Mouse (Mus musculus): ENCODE results near the gene Ccnk. TPM values are rescaled to one million over a fixed set of nuclear protein-coding genes. Genes with fewer than 3 reads are reported as not detected.

Gene Ccnk
- polyA plus RNA-seq, 1 experiment from 2014 or later: 2.2 TPM

DNA sequence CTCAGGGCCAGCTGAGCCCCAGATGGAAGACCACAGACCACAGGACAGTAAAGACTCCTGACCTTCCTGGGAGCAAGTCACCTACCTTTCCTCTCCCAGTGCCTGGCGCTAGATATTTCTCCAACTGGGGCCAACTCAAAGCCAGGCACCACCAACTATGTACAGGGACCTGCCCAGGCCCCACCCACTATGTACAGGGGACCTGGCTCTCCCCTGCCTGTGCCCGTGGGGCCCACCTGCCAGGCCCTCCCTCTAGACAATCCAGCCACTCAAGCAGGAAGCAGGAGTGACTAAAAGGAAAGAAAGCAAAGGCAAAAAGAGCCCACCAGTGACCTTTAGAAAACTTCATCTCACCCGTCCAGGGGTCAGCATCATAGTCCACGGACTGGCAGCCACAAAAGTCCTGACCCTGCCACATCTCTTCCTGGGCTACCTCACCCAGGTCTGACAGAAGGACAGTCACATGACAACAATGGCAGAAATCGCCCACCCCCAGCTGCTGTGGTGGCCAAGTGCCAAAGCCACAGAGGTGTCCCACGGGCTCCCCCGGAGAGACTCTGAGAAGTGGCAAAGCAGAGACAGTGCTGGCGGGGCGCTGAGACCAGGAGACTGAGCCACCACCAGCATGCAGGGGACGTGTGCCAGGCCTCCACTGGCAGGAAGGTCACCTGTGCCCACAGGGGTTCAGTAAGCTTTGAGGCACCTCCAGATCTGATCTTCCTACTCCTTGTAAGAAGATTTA is 67.6 kb downstream of the Ccnk start:
- H3K27ac ChIP-seq (ENCODE audit: low read depth, low read length): no peak overlapping the region
- no peak overlapping the region for H3K4me2 ChIP-seq (ENCODE audit: low read length)
- no peak overlapping the region for H3K9ac ChIP-seq (ENCODE audit: low read depth, low read length)
- no peaks in the 10 kb centered on the region for H3K36me3 ChIP-seq (ENCODE audit: control insufficient read depth, insufficient read depth, low read length)
- H3K27me3 ChIP-seq (replicated peaks; ENCODE audit: control insufficient read depth, insufficient read depth, low read length): no peaks in the 10 kb centered on the region
- ATAC-seq: no peak
- H3K4me3 ChIP-seq (ENCODE audit: low read length): no peak overlapping the region
- H3K9me3 ChIP-seq (ENCODE audit: control insufficient read depth, low read length): no peaks in the 10 kb centered on the region
- H3K4me1 ChIP-seq (ENCODE audit: control insufficient read depth, insufficient read depth, low read depth, low read length): peaks cover 38% of the 10 kb centered on the region
- WGBS: 68% methylated on average over 10 of the region's 10 CpGs

DNA sequence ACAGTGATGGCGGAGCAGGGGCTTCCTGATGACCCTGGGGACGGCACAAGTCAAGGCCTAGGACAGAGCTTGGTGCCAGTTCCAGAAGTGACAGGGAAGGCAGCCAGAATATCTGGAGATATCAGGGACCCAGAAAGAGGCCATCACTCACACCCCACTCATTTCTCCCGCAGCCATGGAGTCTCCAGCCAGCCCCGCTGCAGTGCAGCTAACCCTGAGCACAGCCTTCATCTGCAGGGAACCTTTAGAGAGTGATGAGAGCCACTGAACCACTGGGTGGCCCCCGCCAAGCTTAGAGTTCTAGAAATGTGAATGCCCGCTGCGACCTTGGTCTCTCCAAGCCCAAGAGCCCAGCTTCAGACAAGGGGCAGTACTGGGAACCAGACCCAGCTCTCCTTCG is 69.6 kb downstream of the Ccnk start:
- no peak for ATAC-seq
- H3K27me3 ChIP-seq (replicated peaks; ENCODE audit: control insufficient read depth, insufficient read depth, low read length): no peaks in the 10 kb centered on the region

DNA sequence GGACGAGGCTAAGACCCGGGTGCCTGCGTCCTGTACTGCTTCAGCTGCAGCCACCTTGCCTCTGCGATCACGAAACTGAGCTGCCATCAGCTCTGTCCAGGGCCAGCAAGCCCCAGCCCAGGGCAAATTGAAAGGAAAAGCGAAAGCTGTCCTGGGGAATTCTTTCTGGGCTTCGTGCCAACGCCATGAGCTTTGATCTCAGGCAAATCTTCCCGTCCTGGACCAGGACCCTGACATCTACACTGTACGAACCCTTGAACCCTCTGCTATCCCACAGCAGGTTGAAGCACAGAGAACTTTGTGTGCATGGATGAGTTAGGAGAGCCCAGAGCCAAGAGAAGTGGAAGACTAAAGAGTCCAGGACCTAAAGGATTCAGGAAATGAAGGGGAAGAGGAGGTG is 70.1 kb downstream of the Ccnk start:
- ATAC-seq: no peak
- Histone ChIP-seq H3K4me3 (ENCODE audit: low read length) (no peak overlapping the region), H3K9me3 (ENCODE audit: control insufficient read depth, low read length) (no peaks in the 10 kb centered on the region), H3K4me1 (ENCODE audit: control insufficient read depth, insufficient read depth, low read depth, low read length) (peaks cover 31% of the 10 kb centered on the region), H3K9ac (ENCODE audit: low read depth, low read length) (no peak overlapping the region), H3K36me3 (ENCODE audit: control insufficient read depth, insufficient read depth, low read length) (no peaks in the 10 kb centered on the region), H3K27me3 (replicated peaks; ENCODE audit: control insufficient read depth, insufficient read depth, low read length) (no peaks in the 10 kb centered on the region), H3K4me2 (ENCODE audit: low read length) (no peak overlapping the region), H3K27ac (ENCODE audit: low read depth, low read length) (no peak overlapping the region)
- 51% methylated on average over 10 of the region's 10 CpGs for WGBS

More for the DNA sequence above, 69.6 kb downstream of the Ccnk start:
- Histone ChIP-seq H3K4me2 (ENCODE audit: low read length) (no peak overlapping the region), H3K9me3 (ENCODE audit: control insufficient read depth, low read length) (no peaks in the 10 kb centered on the region), H3K4me1 (ENCODE audit: control insufficient read depth, insufficient read depth, low read depth, low read length) (peaks cover 36% of the 10 kb centered on the region), H3K9ac (ENCODE audit: low read depth, low read length) (no peak overlapping the region), H3K4me3 (ENCODE audit: low read length) (no peak overlapping the region), H3K36me3 (ENCODE audit: control insufficient read depth, insufficient read depth, low read length) (no peaks in the 10 kb centered on the region), H3K27ac (ENCODE audit: low read depth, low read length) (no peak overlapping the region)
- 94% methylated on average over 8 of the region's 8 CpGs for WGBS

DNA sequence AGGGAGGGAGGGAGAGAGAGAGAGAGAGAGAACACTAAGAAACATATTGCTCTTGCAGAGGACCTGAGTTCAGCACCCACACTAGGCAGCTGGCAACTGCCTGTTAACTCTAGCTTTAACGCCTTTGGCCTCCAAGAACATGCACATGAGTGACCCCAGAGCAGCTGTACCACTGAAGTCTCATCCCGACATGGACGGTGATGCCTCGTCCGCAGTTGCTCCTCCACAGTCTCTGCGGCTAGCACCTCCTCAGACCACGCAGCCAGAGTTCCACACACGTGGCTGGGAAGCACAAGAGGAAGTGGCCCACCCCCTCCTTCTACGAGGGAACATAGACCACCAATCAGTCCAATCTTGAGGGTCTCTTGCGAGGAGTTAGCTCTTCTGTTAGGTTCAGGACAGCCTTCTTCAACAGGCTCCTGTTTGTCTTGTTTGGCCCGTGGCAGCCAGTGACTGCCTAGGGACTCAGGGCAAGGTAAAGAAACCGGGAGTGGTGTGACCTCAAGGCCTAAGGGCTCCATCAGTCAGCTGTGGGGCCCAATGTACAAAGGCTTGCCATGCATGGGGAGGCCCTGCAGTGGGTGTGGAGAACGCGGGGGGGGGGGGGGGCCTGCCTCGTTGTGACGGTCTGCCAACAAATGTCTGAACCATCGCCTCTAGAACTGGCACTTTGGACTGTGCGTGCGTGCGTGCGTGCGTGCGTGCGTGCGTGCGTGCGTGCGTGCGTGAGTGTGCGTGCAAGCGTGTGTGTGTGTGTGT is 71.8 kb downstream of the Ccnk start:
- WGBS: 82% methylated on average over 31 of the region's 31 CpGs
- no peak for ATAC-seq
- H3K36me3 ChIP-seq (ENCODE audit: control insufficient read depth, insufficient read depth, low read length): no peaks in the 10 kb centered on the region
- peaks cover 31% of the 10 kb centered on the region for H3K4me1 ChIP-seq (ENCODE audit: control insufficient read depth, insufficient read depth, low read depth, low read length)
- H3K4me3 ChIP-seq (ENCODE audit: low read length): no peak overlapping the region
- no peaks in the 10 kb centered on the region for H3K27me3 ChIP-seq (replicated peaks; ENCODE audit: control insufficient read depth, insufficient read depth, low read length)
- H3K9ac ChIP-seq (ENCODE audit: low read depth, low read length): no peak overlapping the region
- no peaks in the 10 kb centered on the region for H3K9me3 ChIP-seq (ENCODE audit: control insufficient read depth, low read length)
- H3K27ac ChIP-seq (ENCODE audit: low read depth, low read length): no peak overlapping the region
- H3K4me2 ChIP-seq (ENCODE audit: low read length): no peak overlapping the region

DNA sequence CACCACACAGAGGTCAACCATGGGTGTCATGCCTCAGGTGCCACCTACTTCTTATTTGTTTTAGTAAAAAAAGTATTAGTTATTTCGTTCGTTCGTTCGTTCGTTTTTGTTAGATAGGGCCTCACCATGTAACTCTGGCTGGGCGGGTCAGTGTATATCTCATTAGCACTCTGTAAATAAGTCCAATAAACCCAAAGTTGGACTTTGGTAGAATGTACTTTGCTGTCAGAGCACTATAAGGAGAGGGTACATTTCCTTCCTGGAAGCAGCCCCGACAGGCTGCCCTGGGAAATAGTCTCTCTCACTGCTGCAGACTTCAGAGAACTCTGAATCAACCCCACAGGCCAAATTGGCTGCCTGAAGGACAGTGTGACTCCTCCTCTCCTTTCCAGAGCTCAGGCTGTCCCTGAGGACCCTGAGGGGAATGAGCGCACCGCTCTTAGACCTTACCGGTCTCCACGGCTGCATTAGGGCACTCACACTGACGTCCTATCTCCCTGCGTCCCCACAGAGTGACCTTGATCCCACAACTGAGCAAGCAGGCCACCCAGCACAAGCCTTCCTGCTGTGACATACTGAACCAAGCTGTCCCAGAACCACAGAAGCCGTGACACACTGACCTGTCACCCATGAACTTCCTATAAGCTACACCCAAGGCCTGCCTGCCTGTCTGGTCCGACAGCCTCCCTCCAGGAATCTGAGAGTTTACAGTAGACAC is 72.6 kb downstream of the Ccnk start:
- Histone ChIP-seq H3K4me1 (ENCODE audit: control insufficient read depth, insufficient read depth, low read depth, low read length) (peaks cover 37% of the 10 kb centered on the region), H3K36me3 (ENCODE audit: control insufficient read depth, insufficient read depth, low read length) (no peaks in the 10 kb centered on the region), H3K9ac (ENCODE audit: low read depth, low read length) (no peak overlapping the region), H3K9me3 (ENCODE audit: control insufficient read depth, low read length) (no peaks in the 10 kb centered on the region), H3K4me3 (ENCODE audit: low read length) (no peak overlapping the region), H3K4me2 (ENCODE audit: low read length) (no peak overlapping the region), H3K27me3 (replicated peaks; ENCODE audit: control insufficient read depth, insufficient read depth, low read length) (no peaks in the 10 kb centered on the region), H3K27ac (ENCODE audit: low read depth, low read length) (no peak overlapping the region)
- 69% methylated on average over 15 of the region's 15 CpGs for WGBS
- no peak for ATAC-seq

Other genes with a start within 250 kb of the Ccnk start
- gene Bcl11b, start 176.0 kb upstream of the Ccnk start, polyA plus RNA-seq (2015; fragmentation: Nextera tagmentation; extraction: Ambion mirVana): 12.0 and 16.7 TPM in 2 replicates
- 93.6 and 97.6 TPM in 2 replicates for gene Setd3, start 265 bp upstream of the Ccnk start, polyA plus RNA-seq (2015; fragmentation: Nextera tagmentation; extraction: Ambion mirVana)
- gene Ccdc85c, start 95.8 kb downstream of the Ccnk start, polyA plus RNA-seq (2015; fragmentation: Nextera tagmentation; extraction: Ambion mirVana): 7.5 and 10.2 TPM in 2 replicates
- gene Hhipl1, start 126.7 kb downstream of the Ccnk start, polyA plus RNA-seq (2015; fragmentation: Nextera tagmentation; extraction: Ambion mirVana): 2.6 and 2.9 TPM in 2 replicates
- 38.3 and 40.1 TPM in 2 replicates for gene Cyp46a1, start 154.8 kb downstream of the Ccnk start, polyA plus RNA-seq (2015; fragmentation: Nextera tagmentation; extraction: Ambion mirVana)
- 59.3 and 62.3 TPM in 2 replicates for gene Eml1, start 191.4 kb downstream of the Ccnk start, polyA plus RNA-seq (2015; fragmentation: Nextera tagmentation; extraction: Ambion mirVana)